In genomic region chr1:170728524-170728923, GRCm38 (mm10) we compare ENCODE assay signal across 16 mouse cellular contexts.
DNase-seq lines count a peak whose midpoint lies in the region; ATAC-seq and TF ChIP-seq lines count a peak whose summit lies in the region.
"Had no signal": no experiment of that assay in that cellular context is flagged by ENCODE, and none has a peak within 500 bp of the region (broad histone marks: within the 10 kb centered on the region; RNA-seq: fewer than 3 reads in every experiment).

No protein-coding gene starts in this region.

- TF ChIP-seq POLR2A in kidney, adult 2 months (IDR thresholded peaks at IDR 0.05; ENCODE audit: low read depth, low read length): no peak

- DNase-seq in kidney, adult 2 months: peak; percentile 22
- no peak for DNase-seq in kidney, adult 9 months
- peak; percentile 20 to 31 for DNase-seq in left cerebral cortex, postnatal 14 days (ENCODE audit: low spot score in 2 of 2)
- DNase-seq in left cerebral cortex, adult 8-10 months (ENCODE audit: low spot score in 2 of 2): no peak
- DNase-seq in cerebellum, adult 18-20 months: peak; percentile 10 to 22
- peak; percentile 33 to 51 for DNase-seq in cerebellum, postnatal 25 days
- DNase-seq in forebrain, postnatal 0 days: no peak
- no peak for DNase-seq in stomach, postnatal 0 days (ENCODE audit: low spot score)
- DNase-seq: gastrocnemius, postnatal 25 days; heart, postnatal 4 days; liver, postnatal 0 days; thymus, postnatal 25 days had no signal

- no peak overlapping the region for H3K4me3 ChIP-seq in kidney, adult 2 months (ENCODE audit: insufficient read depth, low read depth, low read length)
- H3K4me3 ChIP-seq in forebrain, postnatal 0 days (ENCODE audit: low read depth, low read length): no peak overlapping the region
- no peak overlapping the region for H3K4me3 ChIP-seq in stomach, postnatal 0 days (ENCODE audit: low read depth, low read length)
- H3K4me3 ChIP-seq: heart, embryonic 12.5 days; neural tube, embryonic 12.5 days had no signal

- no peak for TF ChIP-seq EP300 in stomach, postnatal 0 days (optimal IDR thresholded peaks at IDR 0.05)

- no peaks in the 10 kb centered on the region for H3K36me3 ChIP-seq in kidney, adult 2 months (ENCODE audit: control insufficient read depth, insufficient read depth, low read length)
- no peaks in the 10 kb centered on the region for H3K36me3 ChIP-seq in forebrain, postnatal 0 days (ENCODE audit: insufficient read depth)
- no peaks in the 10 kb centered on the region for H3K36me3 ChIP-seq in stomach, postnatal 0 days (ENCODE audit: control insufficient read depth, insufficient read depth, low read length)
- H3K36me3 ChIP-seq: neural tube, embryonic 12.5 days had no signal

- 72% methylated on average over 6 of the region's 6 CpGs for WGBS in kidney, adult 2 months
- 79% methylated on average over 6 of the region's 6 CpGs for WGBS in forebrain, postnatal 0 days
- 67% methylated on average over 6 of the region's 6 CpGs for WGBS in stomach, postnatal 0 days

- no peak for TF ChIP-seq CTCF in kidney, adult 2 months (conservative IDR thresholded peaks at IDR 0.05; ENCODE audit: insufficient read depth, insufficient read length, low read depth, low read length)
- TF ChIP-seq CTCF in forebrain, postnatal 0 days (IDR thresholded peaks at IDR 0.05; ENCODE audit: low read depth): no peak
- no peak for TF ChIP-seq CTCF in stomach, postnatal 0 days (IDR thresholded peaks at IDR 0.05; ENCODE audit: low read depth)

- no peak for ATAC-seq in forebrain, postnatal 0 days
- no peak for ATAC-seq in stomach, postnatal 0 days (ENCODE audit: low FRiP score, low TSS enrichment)
- ATAC-seq: intestine, postnatal 0 days; liver, postnatal 0 days had no signal

- H3K4me1 ChIP-seq in kidney, adult 2 months (ENCODE audit: control insufficient read depth, insufficient read depth, low read length): no peaks in the 10 kb centered on the region
- no peaks in the 10 kb centered on the region for H3K4me1 ChIP-seq in forebrain, postnatal 0 days (ENCODE audit: insufficient read depth)
- no peaks in the 10 kb centered on the region for H3K4me1 ChIP-seq in stomach, postnatal 0 days (replicated peaks; ENCODE audit: control insufficient read depth, insufficient read depth)
- H3K4me1 ChIP-seq: neural tube, embryonic 12.5 days had no signal

- no peaks in the 10 kb centered on the region for H3K27me3 ChIP-seq in kidney, adult 2 months (replicated peaks; ENCODE audit: control insufficient read depth, insufficient read depth, low read length)
- H3K27me3 ChIP-seq in forebrain, postnatal 0 days (ENCODE audit: insufficient read depth, low read length): no peaks in the 10 kb centered on the region
- no peaks in the 10 kb centered on the region for H3K27me3 ChIP-seq in stomach, postnatal 0 days (ENCODE audit: control insufficient read depth, insufficient read depth, low read length)
- H3K27me3 ChIP-seq: heart, embryonic 12.5 days; neural tube, embryonic 12.5 days had no signal

- no peak overlapping the region for H3K4me2 ChIP-seq in forebrain, postnatal 0 days (ENCODE audit: low read depth)
- H3K4me2 ChIP-seq in stomach, postnatal 0 days (replicated peaks; ENCODE audit: low read depth): no peak overlapping the region
- H3K4me2 ChIP-seq: heart, embryonic 12.5 days; neural tube, embryonic 12.5 days had no signal

- no peaks in the 10 kb centered on the region for H3K9me3 ChIP-seq in forebrain, postnatal 0 days (ENCODE audit: low read length)
- no peaks in the 10 kb centered on the region for H3K9me3 ChIP-seq in stomach, postnatal 0 days (ENCODE audit: control insufficient read depth, low read length)
- H3K9me3 ChIP-seq: heart, embryonic 12.5 days; neural tube, embryonic 12.5 days had no signal

- no peak overlapping the region for H3K27ac ChIP-seq in kidney, adult 2 months (ENCODE audit: insufficient read depth, low read depth, low read length)
- H3K27ac ChIP-seq in forebrain, postnatal 0 days (ENCODE audit: low read depth, low read length): no peak overlapping the region
- H3K27ac ChIP-seq in stomach, postnatal 0 days (replicated peaks): no peak overlapping the region
- H3K27ac ChIP-seq: macrophage; neural tube, embryonic 12.5 days had no signal

- H3K9ac ChIP-seq in forebrain, postnatal 0 days: no peak overlapping the region
- no peak overlapping the region for H3K9ac ChIP-seq in stomach, postnatal 0 days (ENCODE audit: low read length)
- H3K9ac ChIP-seq: heart, embryonic 12.5 days; liver, postnatal 0 days; neural tube, embryonic 12.5 days had no signal

- intact Hi-C loops in left cerebral cortex, postnatal 14 days (cut with DNase I): no loop called here

Comparison
In these comparisons a context has a peak if more than half of its experiments do, and no peak if none do; other contexts are left out.
1. DNase-seq: peak in kidney, adult 2 months (single experiment), left cerebral cortex, postnatal 14 days (2 of 2), cerebellum, adult 18-20 months (2 of 2) and cerebellum, postnatal 25 days (2 of 2); none in kidney, adult 9 months (single experiment), left cerebral cortex, adult 8-10 months (0 of 2), forebrain, postnatal 0 days (single experiment) and stomach, postnatal 0 days (single experiment).